Mouse (Mus musculus): ENCODE results near the gene Gpr27. TPM values are rescaled to one million over a fixed set of nuclear protein-coding genes. Genes with fewer than 3 reads are reported as not detected.

The Gpr27 gene
- total RNA-seq (2021), result 1 to 10 TPM; 1.8 to 2.3 TPM
- long read RNA-seq, experiment 1, transcript Gpr27-201 (1 exons, 2,388 nt), result major isoform, 10 of 10 reads
- long read RNA-seq, experiment 1, partial matches to known transcripts, result 0 of 10 reads
- long read RNA-seq, experiment 1, other reads (novel, unspliced or antisense), result 0 of 10 reads
- long read RNA-seq, experiment 2, partial matches to known transcripts, result 0 of 4 reads
- long read RNA-seq, experiment 2, other reads (novel, unspliced or antisense), result 0 of 4 reads

GRCm38 (mm10) chr6:99692206-99692915 lies at the start of gene Gpr27:
Gpr27 (plus strand) TSS chr6:99692679.
- intact Hi-C loops (cut with DNase I; ENCODE audit: low total_unique reads), result no loop called here
- peak; percentile 25 for DNase-seq

GRCm38 (mm10) chr6:99643439-99644199 lies 48.9 kb upstream of the Gpr27 start:
- DNase-seq, result peak; percentile 58
- intact Hi-C loops (cut with DNase I; ENCODE audit: low total_unique reads), result no loop called here

- no peak for DNase-seq
- intact Hi-C loops (cut with DNase I; ENCODE audit: low total_unique reads), result no loop called here
Observed at GRCm38 (mm10) chr6:99644386-99644785, 48.1 kb upstream of the Gpr27 start.

GRCm38 (mm10) chr6:99644876-99645275 lies 47.6 kb upstream of the Gpr27 start:
- intact Hi-C loops (cut with DNase I; ENCODE audit: low total_unique reads), result no loop called here
- no peak for DNase-seq

GRCm38 (mm10) chr6:99646344-99646743 lies 46.1 kb upstream of the Gpr27 start:
- intact Hi-C loops (cut with DNase I; ENCODE audit: low total_unique reads), result no loop called here

GRCm38 (mm10) chr6:99649307-99649706 lies 43.2 kb upstream of the Gpr27 start:
- intact Hi-C loops (cut with DNase I; ENCODE audit: low total_unique reads), result no loop called here
- no peak for DNase-seq

More at GRCm38 (mm10) chr6:99646344-99646743, 46.1 kb upstream of the Gpr27 start:
- DNase-seq, result no peak

GRCm38 (mm10) chr6:99652341-99652740 lies 40.1 kb upstream of the Gpr27 start:
- no peak for DNase-seq
- intact Hi-C loops (cut with DNase I; ENCODE audit: low total_unique reads), result no loop called here

GRCm38 (mm10) chr6:99654343-99654742 lies 38.1 kb upstream of the Gpr27 start:
- intact Hi-C loops (cut with DNase I; ENCODE audit: low total_unique reads), result no loop called here
- no peak for DNase-seq

GRCm38 (mm10) chr6:99655488-99655887 lies 37.0 kb upstream of the Gpr27 start:
- intact Hi-C loops (cut with DNase I; ENCODE audit: low total_unique reads), result no loop called here
- no peak for DNase-seq

- intact Hi-C loops (cut with DNase I; ENCODE audit: low total_unique reads), result no loop called here
- no peak for DNase-seq
Observed at GRCm38 (mm10) chr6:99656088-99656487, 36.4 kb upstream of the Gpr27 start.

GRCm38 (mm10) chr6:99658586-99658985 lies 33.9 kb upstream of the Gpr27 start:
- intact Hi-C loops (cut with DNase I; ENCODE audit: low total_unique reads), result no loop called here
- DNase-seq, result no peak

GRCm38 (mm10) chr6:99660443-99660842 lies 32.0 kb upstream of the Gpr27 start:
- DNase-seq, result no peak
- intact Hi-C loops (cut with DNase I; ENCODE audit: low total_unique reads), result no loop called here

- DNase-seq, result no peak
- intact Hi-C loops (cut with DNase I; ENCODE audit: low total_unique reads), result no loop called here
Observed at GRCm38 (mm10) chr6:99663232-99663631, 29.2 kb upstream of the Gpr27 start.

GRCm38 (mm10) chr6:99665457-99666317 lies 26.8 kb upstream of the Gpr27 start:
- no peak for DNase-seq
- intact Hi-C loops (cut with DNase I; ENCODE audit: low total_unique reads), result no loop called here

- DNase-seq, result peak; percentile 77
- intact Hi-C loops (cut with DNase I; ENCODE audit: low total_unique reads), result no loop called here
Observed at GRCm38 (mm10) chr6:99666318-99667171, 25.9 kb upstream of the Gpr27 start, which contains the start of the genes Eif4e3 and Gm20696. Eif4e3 (minus strand) TSS chr6:99666771. Gm20696 (minus strand) TSS chr6:99666797.

GRCm38 (mm10) chr6:99667290-99667689 lies 25.2 kb upstream of the Gpr27 start:
- intact Hi-C loops (cut with DNase I; ENCODE audit: low total_unique reads), result no loop called here

GRCm38 (mm10) chr6:99669481-99670325 lies 22.8 kb upstream of the Gpr27 start:
- no peak for DNase-seq
- intact Hi-C loops (cut with DNase I; ENCODE audit: low total_unique reads), result no loop called here

More at GRCm38 (mm10) chr6:99667290-99667689, 25.2 kb upstream of the Gpr27 start:
- DNase-seq, result no peak

Measured in gastrocnemius, postnatal 14 days (tissue).